Mouse (Mus musculus): Measurements from ENCODE around the gene T.

DNA sequence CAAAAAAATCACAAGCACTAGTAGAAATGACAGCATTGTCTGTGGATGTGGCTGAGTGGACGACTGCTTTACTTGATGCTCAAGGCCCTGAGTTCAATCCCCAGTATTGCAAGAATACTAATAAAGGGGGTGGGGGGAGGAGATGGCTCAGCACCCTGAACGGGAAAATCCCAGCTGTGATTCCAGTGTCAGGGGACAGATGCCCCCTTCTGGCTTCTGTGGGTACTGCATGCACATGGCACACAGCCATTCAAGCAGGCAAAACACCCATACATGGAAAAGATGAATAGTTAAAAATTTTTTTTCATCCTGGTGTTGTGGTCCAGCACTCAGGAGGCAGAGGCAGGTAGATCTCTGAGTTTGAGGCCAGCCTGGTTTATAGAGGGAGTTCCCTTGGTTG, 10.9 kb upstream of the T start:
- peak; percentile 75 for TF ChIP-seq CTCF (IDR thresholded peaks at IDR 0.05; ENCODE audit: control insufficient read depth, insufficient read depth, insufficient replicate concordance, low read depth, low read length)
- TF ChIP-seq POLR2A (IDR thresholded peaks at IDR 0.05; ENCODE audit: control insufficient read depth, low read depth, low read length): no peak
